Mouse (Mus musculus): ENCODE results near the gene Ppil1.

The Ppil1 gene

DNA sequence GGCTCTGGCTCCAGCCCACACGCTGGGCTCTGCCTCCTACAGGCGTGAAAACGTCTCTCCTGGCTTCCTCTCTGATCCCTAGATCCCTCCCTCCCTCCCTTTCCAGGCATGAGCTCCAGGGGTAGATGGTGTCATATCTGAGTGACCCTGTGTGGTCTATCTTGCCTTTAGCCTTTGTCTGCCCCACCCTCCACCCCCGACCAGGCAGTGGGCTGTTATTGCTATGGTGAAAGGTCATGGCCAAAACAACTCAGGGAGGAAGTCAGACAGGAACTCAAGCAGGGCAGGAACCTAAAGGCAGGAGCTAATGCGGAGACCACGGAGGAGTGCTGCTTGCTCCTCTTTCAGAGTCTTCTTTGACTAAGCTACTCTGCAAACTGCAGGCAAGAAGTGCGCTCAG lies 52.1 kb downstream of the Ppil1 start:
- no peak for DNase-seq (ENCODE audit: extremely low read depth, low read depth, low spot score)

- no peak for DNase-seq (ENCODE audit: extremely low read depth, low read depth, low spot score)
Measured at GRCm38 (mm10) chr17:29210037-29210436, 53.9 kb downstream of the Ppil1 start.

DNA sequence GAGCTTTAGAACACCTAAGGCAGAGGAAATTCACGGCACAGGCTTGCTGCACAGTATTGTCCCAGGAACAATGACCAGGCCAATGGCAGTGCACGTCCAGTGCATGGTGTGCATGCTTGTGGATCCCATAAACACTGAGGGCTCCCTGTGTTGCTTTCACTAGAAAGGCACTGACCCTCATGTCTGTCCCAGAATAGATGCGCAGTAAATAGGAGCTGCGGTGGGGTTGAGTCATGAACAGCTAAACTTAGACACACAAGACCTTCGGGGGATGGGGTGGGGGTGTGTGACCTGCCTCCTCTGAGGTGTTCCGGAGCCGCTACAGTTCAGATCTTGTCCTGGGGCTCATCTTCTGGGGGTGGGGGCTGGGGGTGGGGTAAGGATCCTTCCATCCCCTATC lies 57.9 kb downstream of the Ppil1 start:
- no peak for DNase-seq (ENCODE audit: extremely low read depth, low read depth, low spot score)

DNA sequence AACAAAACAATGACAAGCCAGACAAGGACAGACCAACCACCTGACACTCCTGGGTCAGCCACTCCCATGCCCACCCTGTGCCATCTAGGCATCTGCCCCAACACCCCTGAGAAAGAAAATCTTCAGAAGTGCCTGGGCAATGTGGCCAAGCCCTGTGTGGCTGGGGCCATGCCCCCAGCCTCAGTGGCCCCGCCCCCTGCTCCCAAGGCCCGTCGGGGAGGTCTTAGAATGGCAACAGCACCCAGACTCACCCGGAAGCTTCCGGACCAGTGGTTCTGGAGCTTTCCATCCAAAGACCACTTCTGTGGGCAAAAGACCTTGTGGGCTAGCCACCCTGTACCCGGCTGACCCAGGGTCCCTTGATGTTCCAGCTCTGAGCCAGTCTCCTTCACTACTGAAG lies 61.4 kb downstream of the Ppil1 start:
- DNase-seq (ENCODE audit: extremely low read depth, low read depth, low spot score): no peak

Measured in fat pad, adult 2 months (tissue).